Mouse (Mus musculus): ENCODE results near the gene Ago4.

The Ago4 gene

DNA sequence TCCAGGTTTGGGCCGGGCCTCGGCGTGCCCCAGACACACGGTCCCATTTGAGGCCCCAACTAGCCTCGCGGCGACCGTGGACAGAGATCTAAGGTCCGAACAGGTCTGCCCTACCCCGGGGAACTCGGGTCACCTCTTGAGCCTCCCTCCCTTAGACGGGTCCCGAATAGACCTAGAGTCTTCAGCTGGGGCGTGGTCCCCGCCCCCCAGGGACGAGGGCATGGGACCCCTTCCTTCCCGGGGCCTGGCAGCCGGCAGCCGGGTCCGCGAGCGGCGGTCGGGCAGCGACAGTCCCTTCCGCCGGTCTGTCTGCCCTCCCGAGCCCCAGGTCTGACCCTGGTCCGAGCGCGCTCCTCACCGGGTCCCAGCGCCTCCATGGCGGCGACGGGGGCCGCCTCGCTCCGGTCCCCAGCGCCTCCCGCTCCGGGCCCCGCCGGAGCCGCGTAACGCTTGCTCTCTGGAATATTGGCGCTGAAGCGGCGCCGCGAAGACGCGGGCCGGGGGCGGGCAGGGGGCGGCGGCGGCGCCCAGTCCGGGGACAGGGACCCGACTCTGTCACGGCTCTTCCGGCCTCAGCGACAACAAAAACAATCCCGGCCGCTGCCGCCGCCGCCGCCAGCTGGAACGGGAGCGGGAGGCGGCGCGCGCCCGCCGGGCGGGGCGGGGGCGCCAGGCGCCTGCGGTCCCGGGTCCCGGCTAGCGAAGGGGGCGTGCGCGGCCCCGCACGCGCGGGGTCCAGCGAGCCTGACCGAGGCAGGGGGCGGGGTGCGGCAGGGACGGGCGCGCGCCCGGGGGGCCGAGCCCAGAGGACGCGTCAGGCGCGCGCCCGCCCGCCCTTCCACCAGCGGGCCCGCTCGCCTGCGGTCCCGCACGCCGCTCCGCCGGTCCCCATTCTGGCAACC, at the start of gene Ago4:
TSS of gene Ago4 (minus strand) at position 646 of the 902 bp plus-strand sequence.
- no peak for TF ChIP-seq GATA4 (IDR thresholded peaks at IDR 0.05; ENCODE audit: insufficient replicate concordance, low read length)

DNA sequence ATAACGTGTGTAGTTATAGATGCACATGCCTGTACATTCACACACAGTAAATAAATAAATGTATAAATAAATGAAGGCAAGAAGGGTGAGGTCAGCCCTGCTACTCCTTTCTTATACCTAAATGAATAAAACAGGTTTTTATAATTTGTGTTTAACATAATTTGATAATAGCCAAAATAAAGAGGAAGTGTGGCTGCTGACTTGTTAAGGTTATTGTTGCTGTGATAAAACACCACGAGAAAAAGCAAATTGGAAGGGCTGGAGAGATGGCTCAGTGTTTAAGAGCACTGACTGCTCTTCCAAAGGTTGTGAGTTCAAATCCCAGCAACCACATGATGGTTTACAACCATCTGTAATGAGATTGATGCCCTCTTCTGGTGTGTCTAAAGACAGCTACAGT, 45.8 kb upstream of the Ago4 start:
- TF ChIP-seq GATA4 (IDR thresholded peaks at IDR 0.05; ENCODE audit: insufficient replicate concordance, low read length), result no peak

GRCm38 (mm10) chr4:126577920-126578319, 44.6 kb upstream of the Ago4 start:
- TF ChIP-seq GATA4 (IDR thresholded peaks at IDR 0.05; ENCODE audit: insufficient replicate concordance, low read length), result no peak

- TF ChIP-seq GATA4 (IDR thresholded peaks at IDR 0.05; ENCODE audit: insufficient replicate concordance, low read length), result no peak
These were observed 43.0 kb upstream of the Ago4 start for GRCm38 (mm10) chr4:126576281-126576680.

DNA sequence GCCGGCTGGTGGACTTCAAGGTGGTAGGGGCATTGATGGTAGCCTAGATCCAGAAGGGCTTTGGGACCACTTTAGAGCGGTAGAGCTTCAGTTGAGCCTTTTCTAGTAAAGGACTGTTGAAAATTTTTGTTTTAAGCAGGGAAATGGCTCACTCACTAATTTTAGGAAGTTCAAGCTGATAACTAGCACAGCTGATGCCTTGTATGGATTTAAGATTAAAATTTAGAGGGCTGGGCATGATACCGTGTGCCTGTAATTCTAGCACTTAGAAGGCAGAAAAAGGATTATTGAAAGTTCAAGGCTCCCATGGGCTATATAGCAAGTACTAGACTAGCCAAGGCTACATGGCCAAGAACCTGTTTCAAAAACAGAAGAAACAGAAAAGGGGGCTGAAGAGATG, 36.5 kb upstream of the Ago4 start:
- no peak for TF ChIP-seq GATA4 (IDR thresholded peaks at IDR 0.05; ENCODE audit: insufficient replicate concordance, low read length)

- TF ChIP-seq GATA4 (IDR thresholded peaks at IDR 0.05; ENCODE audit: insufficient replicate concordance, low read length), result no peak
These were observed 34.0 kb upstream of the Ago4 start for GRCm38 (mm10) chr4:126567243-126567642.

GRCm38 (mm10) chr4:126563798-126564197, 30.5 kb upstream of the Ago4 start:
- TF ChIP-seq GATA4 (IDR thresholded peaks at IDR 0.05; ENCODE audit: insufficient replicate concordance, low read length), result no peak

DNA sequence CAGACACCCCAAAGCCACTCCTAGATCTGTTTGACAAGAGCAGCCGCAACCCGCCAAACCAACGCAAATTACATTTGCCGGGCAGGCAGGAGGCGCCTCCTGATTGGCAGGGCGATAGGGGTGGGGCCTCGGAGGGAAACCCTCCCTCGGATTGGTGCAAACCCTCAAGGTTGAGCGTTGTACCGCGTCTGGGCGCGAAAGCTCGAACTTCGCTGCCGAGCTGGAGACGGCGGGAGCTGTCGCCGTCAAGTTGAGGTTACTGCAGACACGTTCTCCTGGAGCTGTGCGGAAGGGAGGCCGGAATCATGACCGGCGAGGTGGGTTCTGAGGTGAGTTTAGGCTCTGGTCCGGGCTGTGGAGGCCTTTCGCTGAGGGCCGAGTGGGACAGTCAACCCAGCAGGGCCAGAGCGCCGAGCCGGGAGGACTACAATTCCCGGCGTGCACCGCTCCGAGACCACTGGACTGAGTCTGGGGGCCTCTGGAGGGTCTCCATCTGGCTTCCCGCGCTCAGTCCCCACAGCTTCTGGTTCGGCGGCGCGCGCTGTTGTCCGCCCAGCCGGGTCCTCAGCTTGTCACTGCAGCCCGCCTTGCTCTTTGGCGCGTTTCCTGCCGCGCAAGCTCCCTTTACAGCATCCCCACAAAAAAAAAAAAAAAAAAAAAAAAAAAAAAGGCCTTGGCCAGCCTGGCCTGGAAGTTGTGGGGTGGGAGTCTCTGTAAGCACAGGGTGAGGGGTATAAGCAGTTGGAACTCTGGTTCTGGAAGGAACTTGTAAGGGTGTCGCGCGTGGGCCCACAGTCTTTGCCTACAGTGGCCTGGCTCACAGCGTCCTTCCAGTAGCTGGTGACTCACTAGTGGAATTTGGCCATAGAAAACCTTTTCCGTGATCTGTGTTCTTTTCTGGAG, 23.8 kb upstream of the Ago4 start, which contains the start of gene Clspn:
TSS of gene Clspn (plus strand) at position 127 of the 903 bp plus-strand sequence.
- no peak for TF ChIP-seq GATA4 (IDR thresholded peaks at IDR 0.05; ENCODE audit: insufficient replicate concordance, low read length)

GRCm38 (mm10) chr4:126554462-126554861, 21.2 kb upstream of the Ago4 start:
- no peak for TF ChIP-seq GATA4 (IDR thresholded peaks at IDR 0.05; ENCODE audit: insufficient replicate concordance, low read length)

GRCm38 (mm10) chr4:126553685-126554084, 20.4 kb upstream of the Ago4 start:
- no peak for TF ChIP-seq GATA4 (IDR thresholded peaks at IDR 0.05; ENCODE audit: insufficient replicate concordance, low read length)

GRCm38 (mm10) chr4:126553105-126553504, 19.8 kb upstream of the Ago4 start:
- no peak for TF ChIP-seq GATA4 (IDR thresholded peaks at IDR 0.05; ENCODE audit: insufficient replicate concordance, low read length)

- no peak for TF ChIP-seq GATA4 (IDR thresholded peaks at IDR 0.05; ENCODE audit: insufficient replicate concordance, low read length)
These were observed 18.9 kb upstream of the Ago4 start for GRCm38 (mm10) chr4:126552136-126552535.

DNA sequence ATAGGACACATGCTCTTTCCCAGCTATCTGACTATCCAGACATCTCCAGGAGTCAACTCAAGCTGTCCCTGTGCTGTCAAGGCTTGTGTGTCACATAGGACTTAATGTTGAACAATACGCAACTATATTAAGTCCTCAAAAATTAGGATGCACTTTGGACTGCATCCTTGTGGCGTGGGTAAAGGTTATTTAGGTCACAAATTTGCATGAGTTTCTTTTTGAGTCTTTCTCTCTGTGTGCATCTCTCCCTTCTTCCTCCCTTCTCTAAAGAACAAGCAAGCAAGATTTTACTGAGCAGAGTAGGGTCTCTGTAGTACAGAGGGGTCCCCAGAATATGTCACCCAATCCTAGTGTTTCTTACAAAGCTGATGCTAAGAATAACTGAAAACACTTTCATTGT, 12.9 kb upstream of the Ago4 start:
- no peak for TF ChIP-seq GATA4 (IDR thresholded peaks at IDR 0.05; ENCODE audit: insufficient replicate concordance, low read length)

DNA sequence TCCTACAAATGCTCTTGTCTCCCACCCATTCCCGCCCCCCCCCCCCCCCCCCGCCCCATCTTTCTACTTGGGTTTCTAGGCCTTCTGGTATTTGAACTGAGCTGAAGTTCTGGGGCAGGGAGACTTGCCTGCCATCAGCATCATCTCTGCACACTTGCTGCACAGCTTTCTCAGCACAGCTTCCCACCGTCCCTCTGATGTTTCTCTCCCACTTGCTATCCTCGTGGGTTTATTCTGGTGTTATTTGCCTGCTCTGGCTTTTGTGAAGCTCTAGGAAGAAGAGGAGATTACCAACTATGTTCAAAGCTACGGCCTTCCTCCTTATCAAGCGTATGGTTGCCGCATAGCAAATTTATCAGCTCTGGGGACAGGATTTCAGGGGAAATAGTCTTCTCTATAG, 12.4 kb upstream of the Ago4 start:
- no peak for TF ChIP-seq GATA4 (IDR thresholded peaks at IDR 0.05; ENCODE audit: insufficient replicate concordance, low read length)

DNA sequence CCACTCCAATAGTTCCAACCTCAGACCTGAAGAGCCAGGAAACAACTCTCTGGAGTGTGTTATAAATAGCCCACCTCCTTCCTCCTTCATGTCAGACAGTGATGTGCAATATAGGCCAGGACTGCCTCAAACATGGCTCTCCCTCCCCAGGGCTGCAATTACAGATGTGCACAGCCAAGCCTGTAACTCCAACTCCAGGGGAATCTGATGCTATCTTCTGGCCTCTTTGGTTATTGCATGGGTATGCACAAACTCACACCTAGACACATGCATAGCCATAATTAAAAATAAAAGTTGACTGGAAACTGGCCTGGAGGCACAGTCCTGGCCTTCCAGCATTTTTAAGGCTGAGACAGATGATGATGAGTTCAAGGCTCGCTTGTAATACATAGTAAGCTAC, 11.7 kb upstream of the Ago4 start:
- TF ChIP-seq GATA4 (IDR thresholded peaks at IDR 0.05; ENCODE audit: insufficient replicate concordance, low read length), result no peak

GRCm38 (mm10) chr4:126542838-126543237, 9.6 kb upstream of the Ago4 start:
- no peak for TF ChIP-seq GATA4 (IDR thresholded peaks at IDR 0.05; ENCODE audit: insufficient replicate concordance, low read length)

Measured in liver, adult (tissue).